Mouse (Mus musculus): Measurements from ENCODE around the gene Stard7.
"Not testable (repeated sequence)": the region's sequence is repeated elsewhere in the genome, so short reads cannot be mapped to it uniquely, and the experiment has no call there.

Stard7 gene

DNA sequence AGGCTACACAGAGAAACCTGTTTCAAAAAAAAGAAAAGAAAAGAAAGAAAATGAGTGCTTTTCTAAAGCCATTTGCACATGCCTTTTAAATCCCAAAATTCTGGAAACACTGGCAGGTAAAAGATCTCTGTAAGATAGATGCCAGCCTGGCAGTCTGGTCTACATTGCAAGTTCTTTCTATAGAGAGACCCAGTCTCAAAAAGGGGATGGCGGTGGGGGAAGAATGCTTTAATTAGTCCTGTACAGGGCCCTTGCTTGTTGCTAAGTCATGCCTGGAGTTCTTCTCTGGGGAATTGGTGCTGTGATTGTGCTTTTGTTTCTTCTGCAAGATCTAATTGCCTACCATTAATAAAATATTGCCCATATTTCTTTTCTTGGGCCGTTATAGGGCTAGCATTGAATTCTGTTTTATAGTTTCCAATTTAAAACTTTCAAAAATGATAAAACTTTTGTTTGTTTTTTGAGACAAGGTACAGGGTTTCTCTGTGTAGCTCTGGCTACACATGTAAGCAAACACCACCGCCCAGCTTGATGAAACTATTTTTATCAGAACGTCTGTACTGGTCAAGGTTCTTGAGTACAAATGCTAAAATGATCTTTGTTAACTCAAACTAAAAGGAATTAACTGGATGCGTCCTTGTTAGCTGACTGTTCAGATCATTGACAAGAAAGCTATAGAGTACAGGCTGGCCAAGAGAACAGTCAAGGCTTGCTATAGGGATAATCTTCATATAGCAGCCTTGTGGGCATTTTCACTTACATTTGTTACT is 5.7 kb downstream of the Stard7 start:
- no peak for DNase-seq (ENCODE audit: low spot score)

DNA sequence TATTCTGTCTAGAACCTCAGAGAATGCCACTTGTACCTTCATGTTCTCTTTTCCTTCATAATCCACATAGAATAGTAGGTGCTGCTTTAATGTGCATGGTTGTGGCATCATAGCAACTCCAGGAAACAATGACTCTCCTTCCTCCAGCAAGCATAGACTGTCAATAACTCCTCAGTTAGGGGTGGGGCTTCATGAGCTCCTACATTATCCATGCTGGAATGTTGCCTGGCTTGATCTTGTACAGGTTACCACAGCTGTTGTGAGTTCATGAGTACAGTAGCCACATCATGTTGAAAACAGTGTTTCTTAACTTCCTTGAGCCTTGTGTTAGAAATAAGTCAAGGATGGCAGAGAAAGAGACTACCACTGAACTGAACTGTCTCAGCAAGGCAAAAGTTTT is 8.1 kb downstream of the Stard7 start:
- DNase-seq (ENCODE audit: low spot score), result no peak

DNA sequence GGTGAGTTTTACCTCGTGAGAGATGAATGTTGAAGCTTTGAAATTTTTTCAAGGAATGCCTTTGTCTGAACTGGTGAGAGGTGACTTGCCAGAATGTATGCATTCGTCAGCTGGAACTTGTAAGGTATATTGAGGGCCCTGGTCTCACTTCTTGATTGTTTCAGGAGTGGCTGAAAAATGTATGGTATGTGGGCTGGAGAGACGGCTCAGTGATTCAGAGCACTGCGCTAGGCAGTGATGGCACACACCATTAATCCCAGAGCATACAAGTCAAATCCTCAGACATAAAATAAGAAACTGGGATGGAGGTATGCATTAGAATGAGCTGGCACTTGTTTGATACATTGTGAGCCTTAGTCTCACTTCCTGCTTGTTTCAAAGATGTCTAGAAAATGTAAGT is 22.2 kb downstream of the Stard7 start:
- DNase-seq (ENCODE audit: low spot score), result no peak

DNA sequence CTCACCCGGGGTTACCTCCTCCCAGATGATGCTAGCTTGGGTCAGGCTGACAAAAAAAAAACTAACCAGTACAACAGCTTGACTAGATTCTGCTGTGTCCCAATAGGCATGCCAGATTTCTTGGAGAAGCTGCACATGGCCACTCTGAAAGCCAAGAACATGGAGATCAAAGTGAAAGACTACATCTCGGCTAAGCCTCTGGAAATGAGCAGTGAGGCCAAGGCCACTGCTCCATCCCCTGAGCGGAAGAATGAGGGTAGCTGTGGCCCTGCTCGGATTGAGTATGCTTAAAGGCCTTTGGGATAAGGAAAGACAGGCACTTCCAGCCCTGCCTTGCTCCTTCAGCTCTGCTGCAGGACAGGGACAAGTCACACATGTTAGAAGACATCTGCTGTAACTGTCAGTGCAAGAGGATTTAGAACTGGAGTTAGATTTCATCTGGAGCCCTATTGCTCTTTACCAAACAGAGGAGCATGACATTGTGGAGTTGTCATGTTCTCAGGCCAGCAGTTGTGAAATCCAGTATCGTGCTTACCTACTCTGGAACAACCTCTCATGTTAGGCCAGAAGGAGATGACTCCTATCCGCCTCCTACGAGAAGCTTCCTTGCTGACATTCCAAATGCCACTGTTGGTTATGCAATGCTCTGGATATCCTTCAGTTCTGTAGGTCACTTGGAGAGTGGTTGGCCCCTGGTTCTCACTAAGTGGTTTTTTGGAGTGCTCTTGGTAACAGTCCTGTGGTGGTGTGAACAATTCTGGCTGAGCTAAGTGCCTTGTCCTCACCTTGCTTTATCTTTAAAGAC is 27.2 kb downstream of the Stard7 start:
- no peak for DNase-seq (ENCODE audit: low spot score)

DNA sequence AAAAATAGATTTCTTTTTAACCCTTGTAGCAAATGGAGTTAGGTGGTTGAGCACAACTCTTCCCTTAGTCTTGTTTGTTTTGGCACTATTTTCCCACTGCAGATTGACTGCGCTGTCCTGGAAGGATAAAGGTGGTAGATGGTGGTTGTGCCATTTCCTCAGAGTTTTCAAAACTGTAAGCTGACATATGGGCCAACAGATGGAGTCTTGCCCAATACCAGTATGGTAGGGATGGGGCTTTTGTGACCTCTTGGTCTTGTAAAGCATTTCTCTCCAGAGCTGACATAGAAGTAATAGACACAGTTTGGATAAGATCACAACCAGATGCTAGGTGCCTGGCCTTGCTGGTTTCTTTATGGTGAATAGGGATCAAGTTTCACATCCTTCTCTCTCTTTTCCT is 28.0 kb downstream of the Stard7 start:
- no peak for DNase-seq (ENCODE audit: low spot score)

DNA sequence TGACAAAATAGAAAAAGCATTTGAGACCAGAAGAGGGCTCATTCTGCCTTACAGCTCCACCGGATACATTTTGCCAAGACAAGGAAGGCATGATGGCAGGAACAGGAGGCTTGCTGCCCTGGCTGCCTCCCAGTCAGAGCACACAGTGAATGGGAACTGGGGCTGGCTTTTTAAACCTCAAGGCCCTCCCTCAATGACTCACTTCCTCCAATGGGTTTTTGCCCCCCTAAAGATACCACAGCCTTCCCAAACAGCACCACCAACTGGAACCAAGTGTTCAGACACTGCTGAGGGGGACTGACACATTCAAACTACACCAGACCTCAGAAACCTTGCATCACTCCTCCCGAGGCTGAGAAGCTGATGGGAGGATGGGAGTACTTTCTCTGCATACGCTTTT is 30.7 kb downstream of the Stard7 start:
- DNase-seq (ENCODE audit: low spot score), result no peak

DNA sequence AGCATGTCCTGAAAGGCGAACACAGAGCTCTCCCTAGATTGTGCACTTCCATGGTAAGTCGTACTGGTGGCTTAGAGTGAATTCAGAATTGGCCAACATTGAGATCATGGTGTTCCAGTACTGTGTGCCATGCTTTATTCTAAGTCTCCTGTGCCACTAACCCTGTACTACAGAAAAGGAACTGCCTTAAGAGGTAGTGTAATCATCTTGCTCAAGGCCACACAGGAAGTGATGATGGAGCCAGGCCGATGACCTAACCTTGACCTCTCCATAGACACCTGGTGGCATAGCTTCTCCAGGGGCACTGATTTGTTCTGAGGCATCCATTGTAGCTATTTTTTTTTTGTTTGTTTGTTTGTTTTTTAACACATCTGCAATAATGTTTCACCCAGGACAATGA is 31.9 kb downstream of the Stard7 start:
- no peak for DNase-seq (ENCODE audit: low spot score)

DNA sequence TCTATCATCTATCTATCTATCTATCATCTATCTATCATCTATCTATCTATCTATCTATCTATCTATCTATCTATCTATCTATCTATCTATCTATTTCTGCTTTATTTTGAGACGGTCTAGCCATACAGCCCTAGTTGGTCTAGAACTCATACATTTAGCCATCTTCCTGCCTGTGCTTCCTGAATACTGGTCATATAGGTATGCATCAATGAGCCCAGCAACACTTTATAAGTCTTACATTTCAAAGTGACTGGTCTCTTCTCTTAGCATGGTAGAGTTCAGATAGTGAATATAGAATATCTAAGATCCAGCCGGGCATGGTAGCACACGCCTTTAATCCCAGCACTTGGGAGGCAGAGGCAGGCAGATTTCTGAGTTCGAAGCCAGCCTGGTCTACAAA is 34.2 kb downstream of the Stard7 start:
- not testable (repeated sequence) for DNase-seq (ENCODE audit: low spot score)

DNA sequence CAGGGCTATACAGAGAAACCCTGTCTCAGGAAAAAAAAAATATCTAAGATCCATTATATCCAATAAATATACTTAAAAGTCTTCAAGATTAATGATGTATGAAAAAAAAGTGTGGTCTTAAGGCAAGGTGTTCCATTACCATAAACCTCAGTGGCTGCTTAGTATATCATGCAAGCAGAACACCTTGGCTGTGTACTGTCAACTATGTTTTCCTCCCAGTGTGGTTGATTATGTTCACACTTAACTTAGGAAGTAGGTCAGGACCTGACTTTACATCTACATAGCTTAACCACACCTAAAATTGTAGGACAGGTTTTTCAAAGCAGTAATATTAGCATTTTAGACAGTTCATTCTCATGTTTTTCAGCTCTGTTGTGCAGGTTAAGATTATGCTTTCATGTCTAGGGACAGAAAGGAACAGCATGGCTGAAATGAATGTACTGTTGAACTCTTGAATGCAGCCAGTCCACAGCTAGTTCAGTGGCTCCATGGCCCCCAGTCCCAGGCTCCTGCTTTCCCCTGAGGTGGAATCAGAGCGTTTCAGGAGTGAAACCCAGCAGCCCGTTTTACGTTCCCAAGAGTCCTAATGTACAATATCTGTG is 34.7 kb downstream of the Stard7 start:
- DNase-seq (ENCODE audit: low spot score), result no peak

DNA sequence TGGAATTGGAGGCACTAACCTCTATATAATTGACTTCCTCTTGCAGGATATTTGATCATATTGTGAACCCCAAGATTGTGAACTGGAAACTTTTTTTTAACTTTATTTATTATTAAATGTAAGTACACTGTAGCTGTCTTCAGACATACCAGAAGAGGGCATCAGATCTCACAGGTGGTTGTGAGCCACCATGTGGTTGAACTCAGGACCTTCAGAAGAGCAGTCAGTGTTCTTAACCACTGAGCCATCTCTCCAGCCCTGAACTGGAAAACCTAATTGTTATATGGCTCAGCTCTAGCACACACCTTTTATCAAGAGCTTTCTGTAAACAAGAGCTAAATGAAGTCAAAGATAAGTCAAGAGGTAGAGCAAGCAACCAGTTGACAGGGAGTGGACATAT is 36.1 kb downstream of the Stard7 start:
- no peak for DNase-seq (ENCODE audit: low spot score)

DNA sequence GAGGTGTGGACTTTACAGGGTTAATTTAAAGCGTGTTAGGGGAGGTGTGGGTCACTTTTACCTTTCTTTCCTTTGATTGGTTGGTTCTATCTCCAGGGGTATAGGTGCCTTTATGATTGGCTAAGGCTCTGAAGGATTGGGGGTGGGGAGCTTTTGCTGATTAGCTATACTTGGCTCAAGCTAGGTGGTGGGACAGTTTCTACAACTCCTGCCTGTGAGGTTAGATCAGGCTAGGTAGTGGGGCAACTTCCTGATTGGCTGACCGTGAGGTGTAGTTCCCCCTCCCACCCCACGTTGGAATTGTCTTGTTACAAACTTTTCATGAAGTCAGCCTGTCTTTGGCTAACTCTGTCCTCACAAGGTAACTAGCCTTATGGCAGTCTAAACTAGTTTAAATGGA is 37.2 kb downstream of the Stard7 start:
- DNase-seq (ENCODE audit: low spot score), result no peak

DNA sequence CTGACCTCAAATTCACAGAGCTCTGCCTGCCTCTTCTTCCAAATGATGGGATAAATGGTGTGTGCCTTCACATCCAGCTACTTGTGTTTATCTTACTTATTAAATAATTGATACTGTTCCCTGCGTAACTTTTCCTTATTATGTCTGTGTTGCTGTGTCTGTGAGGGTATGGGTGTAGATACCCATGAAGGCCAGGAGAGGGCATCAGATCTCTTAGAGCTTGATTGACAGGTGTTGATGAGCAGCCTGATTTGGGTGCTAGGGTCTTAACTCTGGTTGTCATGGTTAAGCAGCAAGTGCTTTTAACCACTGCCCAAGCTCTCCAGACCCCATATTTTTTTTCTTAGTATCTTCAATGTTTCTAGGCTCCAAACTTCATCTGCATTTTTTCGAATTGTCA is 38.6 kb downstream of the Stard7 start:
- DNase-seq (ENCODE audit: low spot score), result peak; percentile 29

DNA sequence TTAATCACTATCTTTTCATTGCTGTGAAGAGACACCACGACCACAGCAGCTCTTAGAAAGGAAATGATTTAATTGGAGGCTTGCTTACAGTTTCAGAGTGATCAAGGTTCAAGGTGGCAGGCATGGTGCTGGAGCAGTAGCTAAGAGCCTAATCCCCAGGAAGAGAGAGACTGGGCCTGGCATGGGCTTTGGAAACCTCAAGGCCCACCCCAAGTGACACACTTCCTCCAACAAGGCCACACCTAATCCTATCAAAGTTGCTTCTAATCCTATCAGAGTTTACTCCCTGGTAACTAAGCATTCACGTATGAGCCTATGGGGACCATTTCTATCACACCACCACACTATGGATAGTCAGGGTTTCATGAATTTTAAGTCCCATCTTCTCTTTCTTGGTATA is 40.2 kb downstream of the Stard7 start:
- DNase-seq (ENCODE audit: low spot score), result no peak

DNA sequence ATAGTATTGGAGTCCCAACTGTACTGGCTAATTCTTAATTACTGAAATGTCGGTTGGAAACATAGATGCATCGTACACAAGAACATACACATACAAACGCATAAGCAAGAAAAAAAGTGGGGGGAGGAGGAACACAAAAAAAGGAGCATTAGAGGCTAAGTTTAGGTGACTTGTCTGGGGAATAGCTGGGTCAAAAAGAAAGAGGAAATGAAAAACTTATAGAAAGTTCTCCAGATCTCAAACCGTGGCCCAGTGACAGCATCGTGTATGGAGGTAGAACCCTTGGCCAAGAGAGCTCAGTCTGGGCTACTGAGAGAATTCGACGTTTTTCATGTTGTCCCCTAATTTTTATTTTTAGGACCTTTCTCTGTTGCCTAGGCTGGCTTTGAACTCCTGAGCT is 40.7 kb downstream of the Stard7 start:
- DNase-seq (ENCODE audit: low spot score), result no peak

DNA sequence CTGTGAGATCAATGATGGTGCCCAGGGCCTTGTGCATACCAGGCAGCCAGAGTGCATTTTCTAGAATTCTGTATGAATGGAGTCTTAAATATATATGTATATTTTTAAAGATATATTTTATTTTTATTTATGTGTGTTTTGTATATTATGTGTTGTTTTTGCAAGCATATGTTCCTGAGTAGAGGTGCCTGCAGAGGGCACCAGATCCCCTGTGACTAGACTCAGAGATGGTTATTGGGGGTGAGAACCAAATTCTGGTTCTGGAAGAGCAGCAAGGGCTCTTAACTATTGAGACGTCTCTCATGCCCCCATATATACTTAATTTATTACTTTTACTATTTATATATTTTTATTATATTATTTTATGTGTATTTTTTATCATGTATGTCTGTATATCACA is 41.2 kb downstream of the Stard7 start:
- DNase-seq (ENCODE audit: low spot score), result no peak

DNA sequence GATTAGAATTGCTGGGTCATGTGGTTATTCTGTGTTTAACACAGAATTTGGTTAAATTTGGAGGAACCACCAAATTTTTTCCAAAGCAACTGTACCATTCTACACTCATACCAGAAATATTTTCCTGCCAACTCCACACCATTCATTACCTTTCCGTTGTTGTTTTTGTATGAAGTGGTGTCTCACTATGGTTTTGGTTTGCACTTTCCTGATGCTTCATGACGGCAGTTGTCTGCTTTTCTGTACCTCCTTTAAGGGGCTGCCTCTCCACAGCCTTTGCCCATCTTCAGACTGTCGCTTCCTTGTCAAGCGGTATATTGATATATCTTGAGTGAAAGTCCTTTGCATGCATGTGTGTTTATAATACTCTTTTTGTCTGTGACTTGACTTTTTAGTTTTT is 42.8 kb downstream of the Stard7 start:
- no peak for DNase-seq (ENCODE audit: low spot score)

DNA sequence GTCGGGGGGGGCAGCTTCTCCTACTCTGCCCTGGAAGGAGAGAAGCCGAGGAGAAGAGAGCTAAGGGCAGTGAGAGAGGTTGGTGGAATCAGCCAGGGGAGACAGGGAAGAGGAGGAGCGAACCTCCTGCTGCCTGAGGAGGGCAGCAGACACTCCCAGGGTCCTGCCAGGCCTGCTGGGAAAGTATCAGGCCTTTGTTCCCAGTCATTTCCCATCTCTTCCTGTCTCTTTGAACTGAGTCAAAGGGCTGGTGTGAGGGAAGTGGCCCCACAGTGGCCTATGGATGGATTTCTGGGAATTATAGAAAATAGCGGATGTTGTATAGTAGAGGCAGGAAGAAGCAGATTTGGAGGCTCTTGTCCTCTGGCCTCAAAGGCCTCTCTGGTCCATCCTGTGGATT is 43.9 kb downstream of the Stard7 start:
- peak; percentile 31 for DNase-seq (ENCODE audit: low spot score)

DNA sequence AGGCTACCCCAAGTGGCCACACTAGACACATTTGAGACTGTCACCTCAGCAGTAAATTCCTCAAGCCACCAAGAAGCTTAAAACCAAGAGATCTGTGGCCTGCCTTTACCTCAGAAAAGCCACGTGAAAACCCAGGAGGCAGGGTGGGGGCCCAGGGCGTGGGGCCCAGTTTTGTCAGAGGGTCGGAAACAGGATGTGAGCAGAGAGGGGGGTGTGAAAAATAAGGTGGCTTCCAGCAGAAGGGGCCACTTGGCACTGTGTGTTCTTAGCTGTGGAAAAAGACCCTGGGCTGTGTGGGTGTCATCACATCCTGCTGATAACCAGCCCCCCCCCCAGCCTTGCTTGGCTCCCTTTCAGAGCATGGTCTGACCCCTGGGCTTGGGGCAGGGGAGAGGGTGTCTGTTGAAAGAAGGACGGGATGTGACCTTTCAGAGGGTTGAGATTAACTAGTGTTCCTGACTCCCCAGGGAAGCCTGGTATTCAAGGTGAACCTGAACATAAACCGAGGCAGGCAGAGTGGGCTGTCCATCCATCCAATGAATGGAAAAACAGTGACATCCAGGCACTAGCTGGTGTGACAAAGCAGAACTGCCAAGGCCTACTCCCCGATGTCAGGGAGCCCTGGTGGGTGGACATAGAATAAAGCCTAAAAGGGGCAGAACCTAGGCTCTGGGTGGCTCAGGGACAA is 44.6 kb downstream of the Stard7 start:
- no peak for DNase-seq (ENCODE audit: low spot score)

DNA sequence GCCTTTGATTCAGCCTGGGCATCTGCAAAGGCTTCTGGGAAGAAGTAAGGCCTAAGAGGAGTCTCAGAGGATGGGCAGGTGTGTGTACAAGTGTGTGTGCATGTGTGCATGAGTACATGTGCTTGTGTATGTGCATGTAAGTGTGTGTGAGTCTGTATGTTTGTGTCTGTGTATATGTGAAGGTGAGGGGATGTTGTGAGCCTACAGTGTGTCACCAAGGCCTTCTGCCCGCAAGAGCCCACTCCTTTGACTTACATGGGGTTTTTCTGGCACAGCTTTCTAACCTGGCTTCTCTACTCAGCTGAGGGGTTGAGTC is 45.1 kb downstream of the Stard7 start:
- no peak for DNase-seq (ENCODE audit: low spot score)

DNA sequence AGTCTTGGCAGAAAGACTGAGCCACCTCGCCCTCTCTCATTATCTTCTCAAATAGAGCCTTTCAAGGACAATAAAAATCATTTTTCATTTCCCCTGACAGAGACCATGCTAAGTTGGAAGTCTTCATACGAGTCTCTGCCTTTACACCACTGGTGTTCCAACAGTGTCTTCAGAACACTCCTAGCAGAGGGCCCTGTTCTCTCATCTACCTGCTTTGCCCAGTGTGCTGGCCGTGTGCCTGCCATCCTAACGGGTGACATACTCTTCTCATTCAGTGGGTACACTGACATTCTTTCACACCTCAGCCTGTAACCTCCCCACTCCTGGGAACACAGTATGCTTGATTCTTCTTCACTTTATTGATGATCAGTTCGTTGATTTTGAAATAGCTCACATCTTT is 46.4 kb downstream of the Stard7 start:
- no peak for DNase-seq (ENCODE audit: low spot score)

DNA sequence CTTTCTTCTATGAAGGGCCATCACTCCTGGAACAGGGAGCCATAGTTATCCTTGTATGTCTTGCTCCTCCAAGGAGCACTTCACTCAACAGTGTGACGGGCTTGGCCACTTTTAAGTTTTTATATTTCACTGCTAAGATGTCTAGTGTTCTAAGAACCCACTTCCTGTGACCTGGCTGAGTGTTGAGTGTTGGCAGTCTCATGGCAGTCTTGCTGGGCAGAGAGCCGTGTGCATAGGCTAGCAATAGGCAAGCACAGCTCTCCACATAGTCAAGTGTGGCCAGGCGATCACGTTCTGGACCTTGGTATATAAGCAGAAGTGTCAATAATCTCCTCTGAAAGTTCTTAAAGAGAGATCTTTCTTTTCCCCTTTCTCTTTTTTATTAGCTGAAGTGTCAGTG is 48.1 kb downstream of the Stard7 start:
- no peak for DNase-seq (ENCODE audit: low spot score)

DNA sequence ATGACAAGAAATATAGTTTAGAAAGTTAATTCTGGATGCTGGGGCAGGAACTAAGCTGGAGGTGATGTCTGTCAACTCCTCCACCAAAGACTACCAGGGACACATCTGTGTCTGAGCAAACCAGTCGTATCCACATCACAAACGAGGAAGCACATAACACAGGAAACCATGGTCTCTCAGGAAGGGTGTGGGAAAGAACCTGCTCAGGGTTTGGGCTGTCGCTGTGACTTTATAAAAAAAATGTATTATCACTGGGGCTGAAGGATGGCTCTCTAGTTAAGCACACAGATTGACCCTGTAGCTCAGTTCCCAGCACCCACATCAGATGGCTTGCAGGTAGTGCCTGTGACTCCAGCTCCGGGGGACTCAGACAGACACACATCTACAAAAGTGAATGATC is 49.1 kb downstream of the Stard7 start:
- no peak for DNase-seq (ENCODE audit: low spot score)
